Comparison of ENCODE assay signal across 32 mouse cellular contexts in the genomic region with DNA sequence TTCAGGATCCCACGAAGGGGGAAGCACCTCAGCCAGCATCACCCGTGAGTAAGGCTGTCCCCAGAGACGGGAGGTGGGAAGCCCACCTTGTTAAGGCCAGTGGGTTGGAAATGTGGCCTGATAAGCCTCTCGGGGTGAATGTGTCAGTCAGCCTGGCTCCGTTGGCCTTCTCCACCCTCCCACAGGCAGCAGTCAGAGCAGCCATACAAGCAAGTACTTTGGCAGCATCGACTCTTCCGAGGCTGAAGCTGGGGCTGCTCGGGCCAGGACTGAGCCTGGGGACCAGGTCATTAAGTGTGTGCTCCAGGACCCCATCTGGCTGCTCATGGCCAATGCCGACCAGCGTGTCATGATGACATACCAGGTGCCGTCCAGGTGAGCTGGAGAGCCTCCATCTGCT. TPM values are rescaled to one million over a fixed set of nuclear protein-coding genes. Genes with fewer than 3 reads are reported as not detected.
DNase-seq lines count a peak whose midpoint lies in the region; ATAC-seq and TF ChIP-seq lines count a peak whose summit lies in the region.
"Had no signal": no experiment of that assay in that cellular context is flagged by ENCODE, and none has a peak within 500 bp of the region (broad histone marks: within the 10 kb centered on the region; RNA-seq: fewer than 3 reads in every experiment).

No protein-coding gene starts in this region.

- no peak overlapping the region for H3K27ac ChIP-seq in gastrocnemius, adult 2 months
- H3K27ac ChIP-seq: hindbrain, embryonic 12.5 days; kidney, postnatal 0 days; limb, embryonic 12.5 days; midbrain, embryonic 13.5 days; neural tube, embryonic 15.5 days had no signal

- no peaks in the 10 kb centered on the region for H3K9me3 ChIP-seq in megakaryocyte, embryonic 14.5 days
- H3K9me3 ChIP-seq: hindbrain, embryonic 12.5 days; limb, embryonic 12.5 days; midbrain, embryonic 13.5 days; neural tube, embryonic 15.5 days had no signal

- H3K4me3 ChIP-seq in gastrocnemius, adult 2 months, result no peak overlapping the region
- H3K4me3 ChIP-seq in megakaryocyte, embryonic 14.5 days (replicated peaks), result peak overlapping the region; percentile 14
- H3K4me3 ChIP-seq in myocyte, result no peak overlapping the region
- H3K4me3 ChIP-seq: hindbrain, embryonic 12.5 days; limb, embryonic 12.5 days; midbrain, embryonic 13.5 days; neural tube, embryonic 15.5 days had no signal

- H3K36me3 ChIP-seq in megakaryocyte, embryonic 14.5 days (replicated peaks; ENCODE audit: low read length), result peaks cover 74% of the 10 kb centered on the region
- H3K36me3 ChIP-seq in myocyte (ENCODE audit: control insufficient read depth, insufficient read depth), result peaks cover 31% of the 10 kb centered on the region

- no peak overlapping the region for H3ac ChIP-seq in myocyte (ENCODE audit: control insufficient read depth, insufficient read length)

- no peak overlapping the region for H3K4me2 ChIP-seq in myocyte (ENCODE audit: low read depth)
- H3K4me2 ChIP-seq: heart, embryonic 11.5 days; hindbrain, embryonic 12.5 days; limb, embryonic 12.5 days; midbrain, embryonic 13.5 days; neural tube, embryonic 15.5 days had no signal

- peaks cover 2% of the 10 kb centered on the region for H3K27me3 ChIP-seq in megakaryocyte, embryonic 14.5 days (replicated peaks)
- no peaks in the 10 kb centered on the region for H3K27me3 ChIP-seq in myocyte (ENCODE audit: control insufficient read depth, insufficient read depth, insufficient read length)
- H3K27me3 ChIP-seq: neural tube, embryonic 15.5 days; Patski had no signal

- H3K79me2 ChIP-seq in myocyte (ENCODE audit: control insufficient read depth, insufficient read depth), result no peaks in the 10 kb centered on the region

- DNase-seq in cerebellum, adult 11 months, result peak; percentile 16
- DNase-seq in cerebellum, postnatal 36 days, result no peak
- DNase-seq in gastrocnemius, adult 2 months, result peak; percentile 20
- DNase-seq in gastrocnemius, postnatal 25 days, result no peak
- DNase-seq in urinary bladder, postnatal 25 days (ENCODE audit: low spot score), result no peak
- DNase-seq: adrenal gland, postnatal 36 days; heart, postnatal 36 days; kidney, adult 8-10 months; kidney, postnatal 4 days; liver, postnatal 0 days; lung, postnatal 36 days; retina, postnatal 1 day; right cerebral cortex, postnatal 25 days; thymus, adult 2 months had no signal

- no peak for TF ChIP-seq POLR2A in myocyte (IDR thresholded peaks at IDR 0.05; ENCODE audit: insufficient read length, low read depth)

- ATAC-seq in megakaryocyte, adult 5-6 weeks (ENCODE audit: poor library complexity, severe bottlenecking), result no peak
- ATAC-seq: forebrain, embryonic 14.5 days; intestine, embryonic 16.5 days; liver, postnatal 0 days; midbrain, embryonic 13.5 days; Patski had no signal

- peaks cover 85% of the 10 kb centered on the region for H3K4me1 ChIP-seq in megakaryocyte, embryonic 14.5 days

- no peak for TF ChIP-seq CTCF in gastrocnemius, adult 2 months (IDR thresholded peaks at IDR 0.05)

- intact Hi-C loops in gastrocnemius, adult 2 months (cut with DNase I), result loop anchor here (10.0 kb wide), 1 partner anchor 807 kb away; a partner anchor contains a TSS

TF ChIP-seq in myocyte, 11 proteins besides CTCF, POLR2A, EP300 and RAD21:
- no peak for TF ChIP-seq MYOD1 (IDR thresholded peaks at IDR 0.05; ENCODE audit: control insufficient read depth in 1 of 3, insufficient read length in 2 of 3, low read depth in 2 of 3)
- TF ChIP-seq POLR2AphosphoS2 (IDR thresholded peaks at IDR 0.05; ENCODE audit: insufficient read length, low read depth), result peak; percentile 14

RNA-seq across cellular contexts. Expression of a gene that starts 12.5 kb away (rescaled TPM):
- total RNA-seq in gastrocnemius, adult 2 months (2021), result not detected
- not detected for total RNA-seq in gastrocnemius, postnatal 25 days (2021)
- polyA plus RNA-seq in megakaryocyte, embryonic 14.5 days (2012; ENCODE audit: insufficient read depth, low replicate concordance), result 7.5 and 44.1 TPM in 2 replicates
- not detected in 2 replicates for total RNA-seq in megakaryocyte, adult 5-6 weeks (2015)
- not detected in 2 replicates for total RNA-seq in megakaryocyte, adult 5-6 weeks (2017)
- 0.28 TPM for polyA plus RNA-seq in myocyte (2012; fragmentation: generic; extraction: Trizol)
- total RNA-seq: gastrocnemius, adult 18-20 months; granulocyte monocyte progenitor cell, adult 5-6 weeks; heart, postnatal 36 days; liver, adult 2 months; megakaryocyte-erythroid progenitor cell, adult 5-6 weeks had no signal

RNA-seq across cellular contexts. Expression of a gene that starts 12.7 kb away (rescaled TPM):
- 10 to 100 TPM; 68.2 to 76.8 TPM for total RNA-seq in gastrocnemius, adult 2 months (2021)
- 10 to 100 TPM; 21.0 to 50.8 TPM for total RNA-seq in gastrocnemius, postnatal 25 days (2021)
- 42.3 and 83.5 TPM in 2 replicates for polyA plus RNA-seq in megakaryocyte, embryonic 14.5 days (2012; ENCODE audit: insufficient read depth, low replicate concordance)
- total RNA-seq in megakaryocyte, adult 5-6 weeks (2015), result 6.7 and 12.5 TPM in 2 replicates
- total RNA-seq in megakaryocyte, adult 5-6 weeks (2017), result 7.9 and 8.5 TPM in 2 replicates
- 8.9 TPM for polyA plus RNA-seq in myocyte (2012; fragmentation: generic; extraction: Trizol)

RNA-seq across cellular contexts. Expression of a gene that starts 14.7 kb away (rescaled TPM):
- total RNA-seq in gastrocnemius, adult 2 months (2021), result under 1 TPM in 1 of 2 experiments, not detected in 1; 0.20 TPM
- under 1 TPM in 1 of 2 experiments, not detected in 1; 0.21 TPM for total RNA-seq in gastrocnemius, postnatal 25 days (2021)
- 1.3 and 13.9 TPM in 2 replicates for polyA plus RNA-seq in megakaryocyte, embryonic 14.5 days (2012; ENCODE audit: insufficient read depth, low replicate concordance)
- total RNA-seq in megakaryocyte, adult 5-6 weeks (2015), result not detected in 2 replicates
- not detected in 2 replicates for total RNA-seq in megakaryocyte, adult 5-6 weeks (2017)
- polyA plus RNA-seq in myocyte (2012; fragmentation: generic; extraction: Trizol), result 0.78 TPM
- total RNA-seq: gastrocnemius, adult 18-20 months; granulocyte monocyte progenitor cell, adult 5-6 weeks; liver, adult 2 months; megakaryocyte-erythroid progenitor cell, adult 5-6 weeks had no signal
- polyA plus RNA-seq: embryonic facial prominence, embryonic 11.5 days; midbrain, embryonic 13.5 days had no signal

RNA-seq across cellular contexts. Expression of a gene that starts 18.0 kb away (rescaled TPM):
- not detected for total RNA-seq in gastrocnemius, adult 2 months (2021)
- not detected for total RNA-seq in gastrocnemius, postnatal 25 days (2021)
- not detected in 2 replicates for polyA plus RNA-seq in megakaryocyte, embryonic 14.5 days (2012; ENCODE audit: insufficient read depth, low replicate concordance)
- total RNA-seq in megakaryocyte, adult 5-6 weeks (2015), result 0.18 TPM in 1 of 2 replicates, not detected in the other
- not detected in 2 replicates for total RNA-seq in megakaryocyte, adult 5-6 weeks (2017)
- 0.01 TPM for polyA plus RNA-seq in myocyte (2012; fragmentation: generic; extraction: Trizol)
- total RNA-seq: gastrocnemius, adult 18-20 months; granulocyte monocyte progenitor cell, adult 5-6 weeks; heart, postnatal 36 days; liver, adult 2 months; megakaryocyte-erythroid progenitor cell, adult 5-6 weeks; MEL had no signal

RNA-seq across cellular contexts. Expression of a gene that starts 19.4 kb away (rescaled TPM):
- total RNA-seq in gastrocnemius, adult 2 months (2021), result 10 to 100 TPM; 38.0 to 42.7 TPM
- total RNA-seq in gastrocnemius, postnatal 25 days (2021), result 10 to 100 TPM; 34.9 to 35.2 TPM
- 61.5 and 159 TPM in 2 replicates for polyA plus RNA-seq in megakaryocyte, embryonic 14.5 days (2012; ENCODE audit: insufficient read depth, low replicate concordance)
- 53.9 and 66.6 TPM in 2 replicates for total RNA-seq in megakaryocyte, adult 5-6 weeks (2015)
- total RNA-seq in megakaryocyte, adult 5-6 weeks (2017), result 11.2 and 21.8 TPM in 2 replicates
- polyA plus RNA-seq in myocyte (2012; fragmentation: generic; extraction: Trizol), result 51.8 TPM

Comparison
In these comparisons a context has a peak if more than half of its experiments do, and no peak if none do; other contexts are left out.
1. DNase-seq: peak in cerebellum, adult 11 months (single experiment) and gastrocnemius, adult 2 months (single experiment); none in cerebellum, postnatal 36 days (0 of 2), gastrocnemius, postnatal 25 days (single experiment) and urinary bladder, postnatal 25 days (single experiment).